Mouse (Mus musculus) heart, postnatal 14 days (tissue): ENCODE data around the gene Cemip. TPM values are rescaled to one million over a fixed set of nuclear protein-coding genes. Genes with fewer than 3 reads are reported as not detected.

Source experiments
- total RNA-seq, 2 experiments: library from RNA; stranded (reverse); gene quantifications; 2 replicates each; pipeline ENCODE4 v1.2.3; 2021

The Cemip gene
- total RNA-seq, 2 experiments from 2014 or later = 0.41 to 0.68 TPM

Other genes with a start within 250 kb of the Cemip start
- gene Tlnrd1, start 202.2 kb downstream of the Cemip start, total RNA-seq = 10 to 100 TPM; 13.5 to 14.9 TPM
- gene Mesd, start 202.0 kb downstream of the Cemip start, total RNA-seq = 10 to 100 TPM; 41.6 to 47.7 TPM
- gene Abhd17c, start 65.4 kb upstream of the Cemip start, total RNA-seq = 10 to 100 TPM; 30.3 to 31.4 TPM